Mouse (Mus musculus): ENCODE measurements at regions not wholly inside any gene's neighbourhood (a gene's known extent, or its start where the extent isn't known, plus 50 kb on each side); places are given as distances from the start of the nearest gene placed in this dataset.

GRCm38 (mm10) chr14:48942882-48943281 is 123.0 kb upstream of the Ap5m1 start:
- H3K4me3 ChIP-seq (replicated peaks): no peak overlapping the region
- no peaks in the 10 kb centered on the region for H3K9me3 ChIP-seq
- no peak overlapping the region for H3K27ac ChIP-seq
- no peak overlapping the region for H3K4me2 ChIP-seq
- WGBS: 45% methylated on average over 10 of the region's 10 CpGs
- no peaks in the 10 kb centered on the region for H3K4me1 ChIP-seq
- ATAC-seq (ENCODE audit: insufficient read depth, low FRiP score, low read depth): no peak
- no peak overlapping the region for H3K9ac ChIP-seq
- no peaks in the 10 kb centered on the region for H3K36me3 ChIP-seq
- no peaks in the 10 kb centered on the region for H3K27me3 ChIP-seq (replicated peaks)

GRCm38 (mm10) chr14:48930886-48931285 is 135.0 kb upstream of the Ap5m1 start:
- WGBS: 77% methylated on average over 9 of the region's 9 CpGs
- no peak overlapping the region for H3K4me2 ChIP-seq
- no peaks in the 10 kb centered on the region for H3K9me3 ChIP-seq
- no peak for ATAC-seq (ENCODE audit: insufficient read depth, low FRiP score, low read depth)
- H3K9ac ChIP-seq: no peak overlapping the region
- no peaks in the 10 kb centered on the region for H3K36me3 ChIP-seq
- H3K27ac ChIP-seq: no peak overlapping the region
- H3K4me3 ChIP-seq (replicated peaks): no peak overlapping the region
- no peaks in the 10 kb centered on the region for H3K4me1 ChIP-seq
- H3K27me3 ChIP-seq (replicated peaks): no peaks in the 10 kb centered on the region

- no peak for ATAC-seq (ENCODE audit: insufficient read depth, low FRiP score, low read depth)
- no peak overlapping the region for H3K4me3 ChIP-seq (replicated peaks)
- no peak overlapping the region for H3K9ac ChIP-seq
- H3K4me2 ChIP-seq: no peak overlapping the region
- H3K9me3 ChIP-seq: no peaks in the 10 kb centered on the region
- no peaks in the 10 kb centered on the region for H3K4me1 ChIP-seq
- WGBS: 67% methylated on average over 1 of the region's 1 CpGs
- no peaks in the 10 kb centered on the region for H3K27me3 ChIP-seq (replicated peaks)
- no peaks in the 10 kb centered on the region for H3K36me3 ChIP-seq
- H3K27ac ChIP-seq: no peak overlapping the region
Measured at GRCm38 (mm10) chr14:48925870-48926269, 140.0 kb upstream of the Ap5m1 start.

GRCm38 (mm10) chr14:48909420-48909819 is 156.5 kb upstream of the Ap5m1 start:
- Histone ChIP-seq H3K9ac (no peak overlapping the region), H3K9me3 (no peaks in the 10 kb centered on the region), H3K27me3 (replicated peaks) (no peaks in the 10 kb centered on the region), H3K4me1 (no peaks in the 10 kb centered on the region), H3K27ac (no peak overlapping the region), H3K36me3 (no peaks in the 10 kb centered on the region), H3K4me3 (replicated peaks) (no peak overlapping the region), H3K4me2 (no peak overlapping the region)
- WGBS: 58% methylated on average over 13 of the region's 13 CpGs
- no peak for ATAC-seq (ENCODE audit: insufficient read depth, low FRiP score, low read depth)

- no peak overlapping the region for H3K4me2 ChIP-seq
- no peaks in the 10 kb centered on the region for H3K4me1 ChIP-seq
- H3K9ac ChIP-seq: no peak overlapping the region
- no peaks in the 10 kb centered on the region for H3K27me3 ChIP-seq (replicated peaks)
- H3K27ac ChIP-seq: no peak overlapping the region
- no peak overlapping the region for H3K4me3 ChIP-seq (replicated peaks)
- H3K9me3 ChIP-seq: no peaks in the 10 kb centered on the region
- 66% methylated on average over 14 of the region's 14 CpGs for WGBS
- no peak for ATAC-seq (ENCODE audit: insufficient read depth, low FRiP score, low read depth)
- no peaks in the 10 kb centered on the region for H3K36me3 ChIP-seq
Measured at GRCm38 (mm10) chr14:48907991-48908698, 157.8 kb upstream of the Ap5m1 start.

- H3K27me3 ChIP-seq (replicated peaks): no peaks in the 10 kb centered on the region
- H3K27ac ChIP-seq: no peak overlapping the region
- WGBS: 73% methylated on average over 6 of the region's 6 CpGs
- no peaks in the 10 kb centered on the region for H3K36me3 ChIP-seq
- no peaks in the 10 kb centered on the region for H3K4me1 ChIP-seq
- no peak for ATAC-seq (ENCODE audit: insufficient read depth, low FRiP score, low read depth)
- H3K4me2 ChIP-seq: no peak overlapping the region
- H3K9ac ChIP-seq: no peak overlapping the region
- H3K4me3 ChIP-seq (replicated peaks): no peak overlapping the region
- H3K9me3 ChIP-seq: no peaks in the 10 kb centered on the region
Measured at GRCm38 (mm10) chr14:48907403-48907973, 158.4 kb upstream of the Ap5m1 start.

GRCm38 (mm10) chr14:48906956-48907355 is 158.9 kb upstream of the Ap5m1 start:
- 98% methylated on average over 1 of the region's 1 CpGs for WGBS

GRCm38 (mm10) chr14:48904576-48904975 is 161.3 kb upstream of the Ap5m1 start:
- Histone ChIP-seq H3K4me1 (no peaks in the 10 kb centered on the region), H3K4me2 (no peak overlapping the region), H3K9me3 (no peaks in the 10 kb centered on the region), H3K27me3 (replicated peaks) (no peaks in the 10 kb centered on the region), H3K9ac (no peak overlapping the region), H3K4me3 (replicated peaks) (no peak overlapping the region), H3K36me3 (no peaks in the 10 kb centered on the region), H3K27ac (no peak overlapping the region)
- 79% methylated on average over 1 of the region's 1 CpGs for WGBS
- no peak for ATAC-seq (ENCODE audit: insufficient read depth, low FRiP score, low read depth)

More at GRCm38 (mm10) chr14:48906956-48907355, 158.9 kb upstream of the Ap5m1 start:
- ATAC-seq (ENCODE audit: insufficient read depth, low FRiP score, low read depth): no peak
- Histone ChIP-seq H3K36me3 (no peaks in the 10 kb centered on the region), H3K27ac (no peak overlapping the region), H3K4me2 (no peak overlapping the region), H3K9me3 (no peaks in the 10 kb centered on the region), H3K4me1 (no peaks in the 10 kb centered on the region), H3K27me3 (replicated peaks) (no peaks in the 10 kb centered on the region), H3K9ac (no peak overlapping the region), H3K4me3 (replicated peaks) (no peak overlapping the region)

GRCm38 (mm10) chr14:48903526-48903925 is 162.4 kb upstream of the Ap5m1 start:
- Histone ChIP-seq H3K9me3 (no peaks in the 10 kb centered on the region), H3K9ac (no peak overlapping the region), H3K27ac (no peak overlapping the region), H3K27me3 (replicated peaks) (no peaks in the 10 kb centered on the region), H3K36me3 (no peaks in the 10 kb centered on the region), H3K4me3 (replicated peaks) (no peak overlapping the region), H3K4me2 (no peak overlapping the region), H3K4me1 (no peaks in the 10 kb centered on the region)
- no peak for ATAC-seq (ENCODE audit: insufficient read depth, low FRiP score, low read depth)
- WGBS: 35% methylated on average over 5 of the region's 5 CpGs

GRCm38 (mm10) chr14:48900201-48900600 is 165.7 kb upstream of the Ap5m1 start:
- H3K4me1 ChIP-seq: no peaks in the 10 kb centered on the region
- H3K4me3 ChIP-seq (replicated peaks): no peak overlapping the region
- 100% methylated on average over 1 of the region's 1 CpGs for WGBS
- H3K27me3 ChIP-seq (replicated peaks): no peaks in the 10 kb centered on the region
- H3K9ac ChIP-seq: no peak overlapping the region
- no peaks in the 10 kb centered on the region for H3K9me3 ChIP-seq
- no peak overlapping the region for H3K4me2 ChIP-seq
- H3K27ac ChIP-seq: no peak overlapping the region
- ATAC-seq (ENCODE audit: insufficient read depth, low FRiP score, low read depth): no peak
- no peaks in the 10 kb centered on the region for H3K36me3 ChIP-seq

GRCm38 (mm10) chr14:48897140-48897539 is 168.8 kb upstream of the Ap5m1 start:
- no peak for ATAC-seq (ENCODE audit: insufficient read depth, low FRiP score, low read depth)
- H3K4me3 ChIP-seq (replicated peaks): no peak overlapping the region
- H3K4me1 ChIP-seq: no peaks in the 10 kb centered on the region
- no peaks in the 10 kb centered on the region for H3K36me3 ChIP-seq
- 85% methylated on average over 5 of the region's 5 CpGs for WGBS
- H3K27me3 ChIP-seq (replicated peaks): no peaks in the 10 kb centered on the region; the same call in 1 of the 2 replicates
- no peak overlapping the region for H3K4me2 ChIP-seq
- H3K9me3 ChIP-seq: no peaks in the 10 kb centered on the region
- H3K9ac ChIP-seq: no peak overlapping the region
- H3K27ac ChIP-seq: no peak overlapping the region

- no peaks in the 10 kb centered on the region for H3K4me1 ChIP-seq
- ATAC-seq (ENCODE audit: insufficient read depth, low FRiP score, low read depth): no peak
- H3K4me3 ChIP-seq (replicated peaks): no peak overlapping the region
Measured at GRCm38 (mm10) chr14:48896235-48896634, 169.7 kb upstream of the Ap5m1 start.

More at GRCm38 (mm10) chr14:48896235-48896634, 169.7 kb upstream of the Ap5m1 start:
- Histone ChIP-seq H3K36me3 (no peaks in the 10 kb centered on the region), H3K9me3 (no peaks in the 10 kb centered on the region), H3K27me3 (replicated peaks) (no peaks in the 10 kb centered on the region; the same call in 1 of the 2 replicates), H3K9ac (no peak overlapping the region), H3K27ac (no peak overlapping the region), H3K4me2 (no peak overlapping the region)
- WGBS: 81% methylated on average over 7 of the region's 7 CpGs
